Mouse (Mus musculus) heart, postnatal 14 days (tissue): ENCODE measurements around the gene Lrfn4. TPM values are rescaled to one million over a fixed set of nuclear protein-coding genes. Genes with fewer than 3 reads are reported as not detected.

Experiments
- DNase-seq, 2 experiments: peaks; one replicate each; pipeline ENCODE4 v3.0.0; 2021 to 2022
- intact Hi-C: fragments of 180-260 bp; cut with DNase I; formaldehyde crosslinking; loops from one replicate; pipeline ENCODE4 v1.15.1; 2025
- long read RNA-seq, 2 experiments: library from polyadenylated mRNA; stranded (forward); transcript quantifications; one replicate each; pipeline ENCODE4 v2.0.0; 2021
- total RNA-seq, 2 experiments: library from RNA; stranded (reverse); gene quantifications; 2 replicates each; pipeline ENCODE4 v1.2.3; 2021

Lrfn4 gene
- total RNA-seq, result 10 to 100 TPM; 10.0 to 11.5 TPM
- long read RNA-seq, experiment 1, transcript Lrfn4-201 (2 exons, 3,194 nt), result major isoform, 7 of 18 reads
- long read RNA-seq, experiment 1, transcript Lrfn4-202 (3 exons, 2,918 nt), result minor isoform, 5 of 18 reads
- long read RNA-seq, experiment 1, partial matches to known transcripts, result 0 of 18 reads
- long read RNA-seq, experiment 1, other reads (novel, unspliced or antisense), result 6 of 18 reads
- long read RNA-seq, experiment 2, transcript Lrfn4-202 (3 exons, 2,918 nt), result major isoform, 12 of 23 reads
- long read RNA-seq, experiment 2, partial matches to known transcripts, result 0 of 23 reads
- long read RNA-seq, experiment 2, other reads (novel, unspliced or antisense), result 8 of 23 reads

GRCm38 (mm10) chr19:4615151-4616093 lies at the start of gene Lrfn4:
Lrfn4 (minus strand) TSS chr19:4615667.
- DNase-seq, result peak; percentile 82 to 84
- intact Hi-C loops, result loop anchor here (5.0 kb wide), 2 partner anchors 103 to 118 kb away; partner anchors contain the start of genes 2010003K11Rik and Pcx

GRCm38 (mm10) chr19:4658156-4658555 lies 42.7 kb upstream of the Lrfn4 start:
- no peak for DNase-seq
- intact Hi-C loops, result no loop called here

- DNase-seq, result no peak
- intact Hi-C loops, result no loop called here
These were observed 31.5 kb upstream of the Lrfn4 start for GRCm38 (mm10) chr19:4646917-4647492.

DNA sequence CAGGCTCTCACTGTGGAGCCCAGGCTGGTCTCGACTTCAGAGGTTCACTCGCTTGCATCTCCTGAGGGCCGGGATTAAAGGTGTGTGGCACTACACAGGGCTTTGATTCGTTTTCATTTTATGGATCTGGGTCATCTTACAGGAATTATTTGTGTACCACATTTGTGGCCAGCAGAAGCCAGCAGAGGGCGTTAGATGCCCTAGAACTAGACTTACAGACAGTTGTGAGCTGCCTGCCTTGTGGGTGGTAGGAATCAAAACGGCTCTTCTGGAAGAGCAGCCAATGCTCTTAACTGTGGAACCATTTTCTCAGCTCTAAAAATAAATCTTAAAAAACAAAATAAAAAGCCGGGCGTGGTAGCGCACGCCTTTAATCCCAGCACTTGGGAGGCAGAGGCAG lies 28.8 kb upstream of the Lrfn4 start:
- DNase-seq, result no peak
- intact Hi-C loops, result no loop called here

GRCm38 (mm10) chr19:4635986-4636385 lies 20.5 kb upstream of the Lrfn4 start:
- DNase-seq, result no peak
- intact Hi-C loops, result no loop called here

- peak; percentile 68 to 79 for DNase-seq
- intact Hi-C loops, result loop anchor here (5.0 kb wide), 3 partner anchors 223 to 373 kb away; partner anchors contain the start of gene Bbs1
These were observed 13.4 kb upstream of the Lrfn4 start for GRCm38 (mm10) chr19:4628819-4629218.

GRCm38 (mm10) chr19:4625829-4626535 lies 10.5 kb upstream of the Lrfn4 start:
- no peak for DNase-seq
- intact Hi-C loops, result loop anchor here (2.0 to 5.0 kb wide), 4 partner anchors 226 to 376 kb away; partner anchors contain the start of genes Bbs1 and Mrpl11

- peak; percentile 92 to 95 for DNase-seq
- intact Hi-C loops, result loop anchor here (5.0 kb wide), 3 partner anchors 227 to 377 kb away; partner anchors contain the start of gene Bbs1
These were observed 9.8 kb upstream of the Lrfn4 start, which contains the start of gene Rce1 for GRCm38 (mm10) chr19:4625179-4625828. Rce1 (minus strand) TSS chr19:4625641.

DNA sequence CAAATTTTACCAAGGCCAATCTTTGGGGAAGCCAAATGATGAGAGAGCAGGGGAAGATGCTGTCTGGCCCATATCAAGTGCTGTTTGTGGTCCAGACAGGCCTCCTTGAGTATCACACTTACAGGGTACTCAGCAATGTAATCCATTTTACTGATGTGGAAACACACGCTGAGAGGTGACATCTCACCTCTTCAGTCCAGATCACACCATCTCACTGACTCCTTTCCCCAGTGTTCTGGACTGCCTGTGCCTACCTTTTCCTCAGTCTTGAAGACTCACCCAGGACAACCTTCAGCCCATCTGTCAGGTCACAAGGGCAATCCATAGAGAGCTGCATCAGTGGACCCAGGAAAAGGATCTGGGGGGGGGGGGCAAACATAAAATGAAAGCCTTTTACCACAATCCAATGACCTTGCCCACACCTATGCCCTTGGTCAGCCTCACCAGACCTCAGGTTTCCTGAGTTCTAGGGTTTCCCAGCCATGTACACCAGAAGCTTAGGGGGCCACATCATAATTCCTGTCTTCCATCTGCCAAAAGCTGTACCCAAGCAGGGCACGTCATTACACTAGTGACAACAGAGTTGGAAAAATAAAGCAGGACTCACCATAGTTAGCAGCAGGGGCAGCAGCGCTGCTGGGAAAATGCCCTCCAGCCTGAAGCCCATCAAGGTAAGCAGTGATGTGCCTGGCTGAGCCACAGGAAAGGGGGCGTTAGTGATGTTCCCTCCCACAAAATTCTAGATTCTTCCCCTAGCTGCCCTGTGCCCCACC lies 9.1 kb upstream of the Lrfn4 start:
- intact Hi-C loops, result loop anchor here (5.0 kb wide), 3 partner anchors 228 to 378 kb away; partner anchors contain the start of gene Bbs1
- no peak for DNase-seq

GRCm38 (mm10) chr19:4624006-4624405 lies 8.5 kb upstream of the Lrfn4 start:
- intact Hi-C loops, result no loop called here
- no peak for DNase-seq

GRCm38 (mm10) chr19:4623419-4623818 lies 8.0 kb upstream of the Lrfn4 start:
- DNase-seq, result no peak
- intact Hi-C loops, result no loop called here

- DNase-seq, result no peak
- intact Hi-C loops, result no loop called here
These were observed 7.3 kb upstream of the Lrfn4 start for GRCm38 (mm10) chr19:4622780-4623179.

- no peak for DNase-seq
- intact Hi-C loops, result no loop called here
These were observed 5.3 kb upstream of the Lrfn4 start for GRCm38 (mm10) chr19:4620721-4621120.

GRCm38 (mm10) chr19:4619461-4619860 lies 4.0 kb upstream of the Lrfn4 start:
- intact Hi-C loops, result loop anchor here (5.0 kb wide), 2 partner anchors 107 to 122 kb away; partner anchors contain the start of genes 2010003K11Rik and Pcx
- DNase-seq, result no peak

- intact Hi-C loops, result loop anchor here (5.0 kb wide), 2 partner anchors 106 to 121 kb away; partner anchors contain the start of genes 2010003K11Rik and Pcx
- peak in 1 of 2 experiments; percentile 21 for DNase-seq
These were observed 2.7 kb upstream of the Lrfn4 start for GRCm38 (mm10) chr19:4618183-4618582.

GRCm38 (mm10) chr19:4616546-4616945 lies 1.1 kb upstream of the Lrfn4 start:
- intact Hi-C loops, result loop anchor here (5.0 kb wide), 2 partner anchors 104 to 119 kb away; partner anchors contain the start of genes 2010003K11Rik and Pcx
- DNase-seq, result no peak

DNA sequence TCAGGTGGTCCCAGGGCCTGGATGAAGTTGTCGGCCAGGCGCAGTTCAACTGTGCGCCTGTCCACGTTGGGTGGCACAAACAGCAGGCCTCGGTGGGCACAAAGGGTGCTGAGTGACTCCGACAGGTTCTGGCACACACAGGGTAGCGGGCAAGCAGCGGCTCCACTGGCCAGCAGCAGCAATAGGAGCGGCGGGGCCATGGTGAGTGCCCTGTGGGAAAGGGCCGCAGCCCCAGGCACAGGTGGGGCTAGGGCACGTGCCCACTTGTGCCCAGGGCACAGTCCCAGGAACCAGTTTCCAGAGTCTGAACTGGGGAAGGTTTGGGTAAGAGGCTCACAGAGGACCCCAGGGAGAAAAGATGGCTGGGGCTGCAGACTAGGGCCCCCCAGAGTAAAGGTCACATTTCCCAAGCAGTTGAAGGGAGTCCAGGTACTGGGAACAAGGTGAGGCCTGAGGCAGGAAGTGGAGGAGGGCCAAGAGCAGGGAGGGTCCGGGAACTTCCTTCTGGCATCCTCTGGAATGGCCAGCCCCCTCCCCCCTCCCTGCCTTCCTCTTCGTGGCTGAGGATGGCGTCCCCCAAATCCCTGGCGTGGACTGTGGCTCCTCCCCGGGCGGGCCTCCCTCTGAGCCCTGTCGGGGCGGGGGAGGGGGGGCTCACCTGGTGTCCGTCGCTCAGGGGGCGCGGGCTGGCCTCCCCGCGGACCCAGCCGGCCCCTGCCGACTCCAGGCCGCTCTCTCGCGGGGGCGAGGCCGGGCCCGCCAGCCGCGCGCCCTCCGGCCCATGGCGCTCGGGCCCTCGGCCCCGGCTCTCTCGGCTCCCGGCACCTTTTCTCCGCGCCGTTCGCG lies 939 bp downstream of the Lrfn4 start:
- intact Hi-C loops, result loop anchor here (5.0 kb wide), 2 partner anchors 102 to 117 kb away; partner anchors contain the start of genes 2010003K11Rik and Pcx
- DNase-seq, result no peak
